In genomic region chr15:59756141-59756540, GRCm38 (mm10) we compare ENCODE assay signal across 15 mouse cellular contexts.
DNase-seq lines count a peak whose midpoint lies in the region; ATAC-seq and TF ChIP-seq lines count a peak whose summit lies in the region.
"Had no signal": no experiment of that assay in that cellular context is flagged by ENCODE, and none has a peak within 500 bp of the region (broad histone marks: within the 10 kb centered on the region; RNA-seq: fewer than 3 reads in every experiment).

No protein-coding gene starts in this region.

- H3K27me3 ChIP-seq in kidney, adult 2 months (replicated peaks; ENCODE audit: control insufficient read depth, insufficient read depth, low read length): no peaks in the 10 kb centered on the region
- no peaks in the 10 kb centered on the region for H3K27me3 ChIP-seq in kidney, embryonic 14.5 days (ENCODE audit: control insufficient read depth, insufficient read depth, low read length)
- H3K27me3 ChIP-seq in lung, embryonic 16.5 days (ENCODE audit: control insufficient read depth, insufficient read depth, low read depth, low read length): no peaks in the 10 kb centered on the region
- H3K27me3 ChIP-seq: heart, embryonic 13.5 days; midbrain, embryonic 12.5 days had no signal

- peak; percentile 60 for DNase-seq in adrenal gland, adult 2 months
- no peak for DNase-seq in adrenal gland, postnatal 25 days
- DNase-seq in kidney, adult 2 months: peak; percentile 57
- DNase-seq in fibroblast of lung, adult 2 months (ENCODE audit: low read depth): peak; percentile 82
- DNase-seq in cerebellum, adult 9-11 months: no peak
- no peak for DNase-seq in cerebellum, adult 8-10 months
- DNase-seq: cerebellum, adult 11 months; embryo, embryonic 11 days; thymus, adult 18-20 months had no signal

- no peak overlapping the region for H3K9ac ChIP-seq in kidney, embryonic 14.5 days (ENCODE audit: low read depth, low read length)
- H3K9ac ChIP-seq in lung, embryonic 16.5 days (ENCODE audit: low read length): no peak overlapping the region
- H3K9ac ChIP-seq: heart, embryonic 13.5 days; liver, embryonic 14.5 days; midbrain, embryonic 12.5 days had no signal

- H3K27ac ChIP-seq in kidney, adult 2 months (ENCODE audit: insufficient read depth, low read depth, low read length): no peak overlapping the region
- H3K27ac ChIP-seq in kidney, embryonic 14.5 days (ENCODE audit: low read depth, low read length): no peak overlapping the region
- H3K27ac ChIP-seq in lung, embryonic 16.5 days (ENCODE audit: low read length): no peak overlapping the region
- H3K27ac ChIP-seq: heart, embryonic 13.5 days; liver, embryonic 14.5 days; midbrain, embryonic 12.5 days had no signal

- H3K4me3 ChIP-seq in kidney, adult 2 months (ENCODE audit: insufficient read depth, low read depth, low read length): no peak overlapping the region
- H3K4me3 ChIP-seq in kidney, embryonic 14.5 days (ENCODE audit: low read length): no peak overlapping the region
- H3K4me3 ChIP-seq in lung, embryonic 16.5 days (ENCODE audit: low read length): no peak overlapping the region
- H3K4me3 ChIP-seq: heart, embryonic 13.5 days; midbrain, embryonic 12.5 days had no signal

- no peak for TF ChIP-seq CTCF in kidney, adult 2 months (conservative IDR thresholded peaks at IDR 0.05; ENCODE audit: insufficient read depth, insufficient read length, low read depth, low read length)

- no peak for ATAC-seq in kidney, embryonic 14.5 days (ENCODE audit: low FRiP score, low TSS enrichment)
- ATAC-seq in lung, embryonic 16.5 days (ENCODE audit: low read depth): peak; percentile 35; the same call in 1 of the 2 replicates
- ATAC-seq: hindbrain, embryonic 16.5 days had no signal

- no peaks in the 10 kb centered on the region for H3K9me3 ChIP-seq in kidney, embryonic 14.5 days (ENCODE audit: control insufficient read depth, low read length)
- H3K9me3 ChIP-seq in lung, embryonic 16.5 days (ENCODE audit: control insufficient read depth, low read length): no peaks in the 10 kb centered on the region
- H3K9me3 ChIP-seq: heart, embryonic 13.5 days; midbrain, embryonic 12.5 days had no signal

- H3K4me1 ChIP-seq in kidney, adult 2 months (ENCODE audit: control insufficient read depth, insufficient read depth, low read length): no peaks in the 10 kb centered on the region
- no peaks in the 10 kb centered on the region for H3K4me1 ChIP-seq in kidney, embryonic 14.5 days (ENCODE audit: control insufficient read depth, insufficient read depth, low read length)
- no peaks in the 10 kb centered on the region for H3K4me1 ChIP-seq in lung, embryonic 16.5 days (replicated peaks; ENCODE audit: control insufficient read depth, insufficient read depth, low read length)
- H3K4me1 ChIP-seq: midbrain, embryonic 12.5 days had no signal

- 49% methylated on average over 6 of the region's 6 CpGs for WGBS in kidney, adult 2 months
- 54% methylated on average over 6 of the region's 6 CpGs for WGBS in kidney, embryonic 14.5 days
- WGBS in lung, embryonic 16.5 days: 33% methylated on average over 6 of the region's 6 CpGs

- no peaks in the 10 kb centered on the region for H3K36me3 ChIP-seq in kidney, adult 2 months (ENCODE audit: control insufficient read depth, insufficient read depth, low read length)
- H3K36me3 ChIP-seq in kidney, embryonic 14.5 days (ENCODE audit: control insufficient read depth, insufficient read depth, low read length): no peaks in the 10 kb centered on the region
- H3K36me3 ChIP-seq in lung, embryonic 16.5 days (ENCODE audit: control insufficient read depth, insufficient read depth, low read length): no peaks in the 10 kb centered on the region
- H3K36me3 ChIP-seq: heart, embryonic 13.5 days; midbrain, embryonic 12.5 days had no signal

- H3K4me2 ChIP-seq in kidney, embryonic 14.5 days (replicated peaks; ENCODE audit: low read depth, low read length): no peak overlapping the region
- H3K4me2 ChIP-seq in lung, embryonic 16.5 days (ENCODE audit: low read depth, low read length): no peak overlapping the region
- H3K4me2 ChIP-seq: heart, embryonic 13.5 days; midbrain, embryonic 12.5 days had no signal

- no peak for TF ChIP-seq POLR2A in kidney, adult 2 months (IDR thresholded peaks at IDR 0.05; ENCODE audit: low read depth, low read length)

Comparison
In these comparisons a context has a peak if more than half of its experiments do, and no peak if none do; other contexts are left out.
1. DNase-seq: peak in adrenal gland, adult 2 months (single experiment), kidney, adult 2 months (single experiment) and fibroblast of lung, adult 2 months (single experiment); none in adrenal gland, postnatal 25 days (single experiment), cerebellum, adult 9-11 months (single experiment) and cerebellum, adult 8-10 months (single experiment).